ENCODE assay signal across 7 mouse cellular contexts in the genomic region with DNA sequence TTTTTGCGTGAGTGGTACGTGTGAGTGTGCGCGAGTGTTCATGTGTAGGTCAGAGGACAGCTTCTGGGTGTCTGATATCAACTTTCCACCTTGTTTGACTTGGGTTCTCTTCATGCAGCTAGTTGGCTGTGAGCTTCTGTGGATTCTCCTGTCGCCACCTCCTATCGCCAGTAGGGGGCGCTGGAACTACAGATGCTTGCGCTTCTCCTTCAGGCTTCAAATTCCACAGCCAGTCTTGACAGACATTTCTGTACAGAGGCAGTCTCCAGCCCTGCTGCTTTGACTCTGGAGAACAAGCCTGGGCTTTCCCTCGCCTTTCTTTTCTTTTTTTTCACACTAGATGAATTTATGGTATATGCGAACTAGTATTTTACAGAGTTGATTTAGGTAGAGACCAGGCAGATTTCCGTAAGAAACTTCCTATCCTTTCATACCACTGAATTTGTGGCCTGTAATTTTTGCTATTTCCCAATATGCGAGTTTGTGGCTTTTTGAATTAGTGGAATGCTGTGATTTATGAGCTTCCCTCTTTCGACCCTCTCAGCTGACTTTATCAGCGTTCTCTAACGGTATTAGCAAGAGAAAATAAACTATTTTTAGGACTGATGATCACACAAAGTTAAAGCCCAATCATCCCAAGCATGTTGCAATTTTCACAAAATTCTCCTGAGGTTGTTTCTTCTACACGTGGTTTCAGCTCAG.
A peak's percentile ranks its signal among the peaks of the same experiment; 100 is the strongest.
DNase-seq lines count a peak whose midpoint lies in the region; ATAC-seq and TF ChIP-seq lines count a peak whose summit lies in the region.

No protein-coding gene starts in this region.

- no peak overlapping the region for H3K4me2 ChIP-seq in embryonic facial prominence, embryonic 13.5 days
- H3K4me2 ChIP-seq in heart, embryonic 16.5 days (ENCODE audit: low read depth, low read length), result no peak overlapping the region

- TF ChIP-seq POLR2A in bone marrow, adult 2 months (IDR thresholded peaks at IDR 0.05; ENCODE audit: borderline replicate concordance, control insufficient read depth, low read depth, low read length), result no peak
- no peak for TF ChIP-seq POLR2A in spleen, adult 2 months (IDR thresholded peaks at IDR 0.05; ENCODE audit: low read depth, low read length)

- no peaks in the 10 kb centered on the region for H3K36me3 ChIP-seq in embryonic facial prominence, embryonic 13.5 days
- no peaks in the 10 kb centered on the region for H3K36me3 ChIP-seq in heart, embryonic 16.5 days (ENCODE audit: control insufficient read depth, insufficient read depth)
- no peaks in the 10 kb centered on the region for H3K36me3 ChIP-seq in spleen, adult 2 months (ENCODE audit: control insufficient read depth, insufficient read depth, low read length)

- H3K9me3 ChIP-seq in embryonic facial prominence, embryonic 13.5 days, result no peaks in the 10 kb centered on the region
- H3K9me3 ChIP-seq in heart, embryonic 16.5 days (replicated peaks; ENCODE audit: control insufficient read depth, low read length), result no peaks in the 10 kb centered on the region

- H3K4me3 ChIP-seq in bone marrow, adult 2 months (replicated peaks; ENCODE audit: control insufficient read depth, low read depth, low read length), result no peak overlapping the region
- no peak overlapping the region for H3K4me3 ChIP-seq in embryonic facial prominence, embryonic 13.5 days
- H3K4me3 ChIP-seq in heart, embryonic 16.5 days (ENCODE audit: low read length), result no peak overlapping the region
- no peak overlapping the region for H3K4me3 ChIP-seq in spleen, adult 2 months (ENCODE audit: extremely low read depth, insufficient read depth, insufficient read length)

- 0 out of 2 replicates have a peak, but pooled peaks have one; percentile 26 for ATAC-seq in embryonic facial prominence, embryonic 13.5 days (ENCODE audit: insufficient number of reproducible peaks, insufficient read depth, low FRiP score, low TSS enrichment, low read depth)
- 0 out of 2 replicates have a peak, but pooled peaks have one; percentile 28 for ATAC-seq in heart, embryonic 16.5 days (replicated peaks; ENCODE audit: extremely low read depth, insufficient read depth, low FRiP score)

- no peak overlapping the region for H3K9ac ChIP-seq in embryonic facial prominence, embryonic 13.5 days
- no peak overlapping the region for H3K9ac ChIP-seq in heart, embryonic 16.5 days (ENCODE audit: low read length)

- H3K4me1 ChIP-seq in bone marrow, adult 2 months (ENCODE audit: control insufficient read depth, insufficient read depth, low read length), result no peaks in the 10 kb centered on the region; the same call in 1 of the 2 replicates
- H3K4me1 ChIP-seq in embryonic facial prominence, embryonic 13.5 days, result peaks cover 2% of the 10 kb centered on the region; the same call in 1 of the 2 replicates
- peaks cover 5% of the 10 kb centered on the region; the same call in 1 of the 2 replicates for H3K4me1 ChIP-seq in heart, embryonic 16.5 days (ENCODE audit: control insufficient read depth, insufficient read depth, low read length)
- H3K4me1 ChIP-seq in spleen, adult 2 months (ENCODE audit: control insufficient read depth, insufficient read depth, insufficient read length), result no peaks in the 10 kb centered on the region

- H3K27ac ChIP-seq in bone marrow, adult 2 months (ENCODE audit: control insufficient read depth, insufficient read depth, low read depth, low read length, poor library complexity), result no peak overlapping the region
- H3K27ac ChIP-seq in embryonic facial prominence, embryonic 13.5 days, result no peak overlapping the region
- no peak overlapping the region for H3K27ac ChIP-seq in heart, embryonic 16.5 days (ENCODE audit: low read length)
- no peak overlapping the region for H3K27ac ChIP-seq in spleen, adult 2 months (ENCODE audit: insufficient read depth, low read length)

- WGBS in bone marrow, adult 2 months, result 16% methylated on average over 16 of the region's 16 CpGs
- 28% methylated on average over 16 of the region's 16 CpGs for WGBS in embryonic facial prominence, embryonic 13.5 days
- WGBS in heart, embryonic 16.5 days, result 23% methylated on average over 16 of the region's 16 CpGs
- WGBS in spleen, adult 2 months, result 18% methylated on average over 16 of the region's 16 CpGs

- peak; percentile 50 for DNase-seq in Muller cell, postnatal 12 days (ENCODE audit: inconsistent ontology term)
- peak; percentile 71 for DNase-seq in layer of hippocampus, adult 9-11 months
- peak; percentile 75 to 81 for DNase-seq in lung, postnatal 4 days
- DNase-seq in spleen, adult 2 months (ENCODE audit: low read depth in 1 of 2, low spot score in 2 of 2), result peak in 1 of 2 experiments; percentile 15

- peak; percentile 73 for TF ChIP-seq CTCF in bone marrow, adult 2 months (IDR thresholded peaks at IDR 0.05; ENCODE audit: control insufficient read depth, insufficient read depth, low read length)
- TF ChIP-seq CTCF in spleen, adult 2 months (IDR thresholded peaks at IDR 0.05; ENCODE audit: extremely low read depth, insufficient read depth, insufficient read length, insufficient replicate concordance), result peak; percentile 58; the same call in 1 of the 2 replicates

- no peaks in the 10 kb centered on the region for H3K27me3 ChIP-seq in embryonic facial prominence, embryonic 13.5 days
- H3K27me3 ChIP-seq in heart, embryonic 16.5 days (ENCODE audit: control insufficient read depth, insufficient read depth, low read length), result no peaks in the 10 kb centered on the region
- H3K27me3 ChIP-seq in spleen, adult 2 months (ENCODE audit: control insufficient read depth, insufficient read depth, low read length), result no peaks in the 10 kb centered on the region
